Mouse (Mus musculus) lung, postnatal 0 days (tissue): ENCODE measurements around the gene Btg2. TPM values are rescaled to one million over a fixed set of nuclear protein-coding genes. Genes with fewer than 3 reads are reported as not detected.
A peak's percentile ranks its signal among the peaks of the same experiment; 100 is the strongest.

Source experiments
- ATAC-seq: fragments of 200-750 bp; cut with Nextera tagmentation; 2 replicates; pipeline ENCODE4 v1.8.0; 2017; ENCODE audit warnings: moderate library complexity
- DNase-seq: peaks from one replicate; pipeline ENCODE4 v3.0.0-alpha.2; 2016; ENCODE audit warnings: low spot score
- H3K27ac ChIP-seq: fragments of 300-500 bp; sonication (generic); 2 replicates; pipeline ENCODE4 v1.5.1; 2014; ENCODE audit warnings: antibody characterized with exemption, mild to moderate bottlenecking, low read length, mixed read lengths
- H3K27me3 ChIP-seq: fragments of 300-500 bp; sonication (generic); replicated peaks from 2 replicates; pipeline ENCODE4 v1.6.1; 2014; ENCODE audit warnings: low read length, mixed read lengths; ENCODE audit not compliant: insufficient read depth
- H3K36me3 ChIP-seq: fragments of 300-500 bp; sonication (generic); 2 replicates; pipeline ENCODE4 v1.6.1; 2014; ENCODE audit warnings: low read length, mixed read lengths; ENCODE audit not compliant: insufficient read depth
- H3K4me1 ChIP-seq: fragments of 300-500 bp; sonication (generic); 2 replicates; pipeline ENCODE4 v1.6.1; 2014; ENCODE audit warnings: antibody characterized with exemption, low read depth, low read length, mixed read lengths; ENCODE audit not compliant: insufficient read depth
- H3K4me2 ChIP-seq: fragments of 300-500 bp; sonication (generic); replicated peaks from 2 replicates; pipeline ENCODE4 v1.6.1; 2014; ENCODE audit warnings: low read depth, mild to moderate bottlenecking, low read length, moderate library complexity, mixed read lengths
- H3K4me3 ChIP-seq: fragments of 300-500 bp; sonication (generic); 2 replicates; pipeline ENCODE4 v1.5.1; 2014; ENCODE audit warnings: low read depth, low read length
- H3K9ac ChIP-seq: fragments of 300-500 bp; sonication (generic); replicated peaks from 2 replicates; pipeline ENCODE4 v1.6.1; 2014; ENCODE audit warnings: low read depth, mild to moderate bottlenecking
- H3K9me3 ChIP-seq: fragments of 300-500 bp; sonication (generic); 2 replicates; pipeline ENCODE4 v1.6.1; 2016; ENCODE audit warnings: low read length, mixed read lengths
- CTCF ChIP-seq: IDR thresholded peaks from 2 replicates; pipeline ENCODE4 v1.5.1; 2016; ENCODE audit warnings: antibody characterized with exemption, mild to moderate bottlenecking
- EP300 ChIP-seq: IDR thresholded peaks from 2 replicates; pipeline ENCODE4 v1.6.1; 2016; ENCODE audit warnings: antibody characterized with exemption, mild to moderate bottlenecking, control low read depth
- WGBS: fragments of 180-500 bp; shearing (Covaris S2); extraction: QIAGEN DNeasy Blood & Tissue Kit; methylation state at CpG from one replicate; pipeline ENCODE4 v1.1.7; 2014; 5-methylcytosine and 5-hydroxymethylcytosine counted together
- polyA plus RNA-seq: library from polyadenylated mRNA; unstranded; fragments of >200 nt; fragmentation: Nextera tagmentation; extraction: Ambion mirVana; gene quantifications from 2 replicates; pipeline ENCODE4 v1.2.1, GENCODE M21; 2015

Btg2 gene
- polyA plus RNA-seq, 1 experiment from 2014 or later = 184 TPM

GRCm38 (mm10) chr1:134058870-134059269 lies 20.1 kb downstream of the Btg2 start:
- 46% methylated on average over 6 of the region's 6 CpGs for WGBS
- Histone ChIP-seq H3K36me3 (no peaks in the 10 kb centered on the region), H3K27ac (no peak overlapping the region), H3K9ac (no peak overlapping the region), H3K9me3 (no peaks in the 10 kb centered on the region), H3K4me1 (peaks cover 52% of the 10 kb centered on the region), H3K4me2 (no peak overlapping the region), H3K4me3 (no peak overlapping the region), H3K27me3 (no peaks in the 10 kb centered on the region)
- TF ChIP-seq CTCF (no peak), EP300 (peak; percentile 41; the same call in 1 of the 2 replicates)
- ATAC-seq = no peak
- no peak for DNase-seq

- TF ChIP-seq EP300 (no peak), CTCF (no peak)
- Histone ChIP-seq H3K36me3 (no peaks in the 10 kb centered on the region), H3K4me1 (peaks cover 41% of the 10 kb centered on the region), H3K27me3 (no peaks in the 10 kb centered on the region), H3K4me3 (no peak overlapping the region), H3K9me3 (no peaks in the 10 kb centered on the region), H3K4me2 (no peak overlapping the region), H3K27ac (no peak overlapping the region), H3K9ac (no peak overlapping the region)
- 62% methylated on average over 8 of the region's 8 CpGs for WGBS
- ATAC-seq = no peak
- no peak for DNase-seq
These were observed 21.2 kb downstream of the Btg2 start for GRCm38 (mm10) chr1:134057736-134058135.

GRCm38 (mm10) chr1:134056285-134056684 lies 22.6 kb downstream of the Btg2 start:
- Histone ChIP-seq H3K27me3 (no peaks in the 10 kb centered on the region), H3K9me3 (no peaks in the 10 kb centered on the region), H3K27ac (no peak overlapping the region), H3K4me1 (peaks cover 26% of the 10 kb centered on the region; the same call in 1 of the 2 replicates), H3K4me2 (no peak overlapping the region), H3K4me3 (no peak overlapping the region), H3K9ac (no peak overlapping the region), H3K36me3 (no peaks in the 10 kb centered on the region)
- 47% methylated on average over 4 of the region's 4 CpGs for WGBS
- ATAC-seq (no peak), DNase-seq (no peak)
- TF ChIP-seq EP300 (peak; percentile 96), CTCF (no peak)

GRCm38 (mm10) chr1:134055666-134056245 lies 23.2 kb downstream of the Btg2 start:
- 78% methylated on average over 9 of the region's 9 CpGs for WGBS
- Histone ChIP-seq H3K4me3 (no peak overlapping the region), H3K4me2 (no peak overlapping the region), H3K27me3 (no peaks in the 10 kb centered on the region), H3K27ac (peak overlapping the region; percentile 57), H3K9ac (no peak overlapping the region), H3K4me1 (peaks cover 23% of the 10 kb centered on the region; the same call in 1 of the 2 replicates), H3K9me3 (no peaks in the 10 kb centered on the region), H3K36me3 (no peaks in the 10 kb centered on the region)
- TF ChIP-seq CTCF = no peak
- no peak for TF ChIP-seq EP300
- ATAC-seq (no peak), DNase-seq (no peak)

GRCm38 (mm10) chr1:134055058-134055457 lies 23.9 kb downstream of the Btg2 start:
- H3K27ac ChIP-seq = peak overlapping the region; percentile 57
- H3K36me3 ChIP-seq = no peaks in the 10 kb centered on the region
- H3K4me2 ChIP-seq = no peak overlapping the region
- H3K27me3 ChIP-seq = no peaks in the 10 kb centered on the region
- peaks cover 17% of the 10 kb centered on the region; the same call in 1 of the 2 replicates for H3K4me1 ChIP-seq
- DNase-seq = peak; percentile 51
- no peak overlapping the region for H3K4me3 ChIP-seq
- no peaks in the 10 kb centered on the region for H3K9me3 ChIP-seq
- peak; percentile 49; the same call in 1 of the 2 replicates for ATAC-seq
- H3K9ac ChIP-seq = no peak overlapping the region
- whole genome bisulfite sequencing = 52% methylated on average over 9 of the region's 9 CpGs
- TF ChIP-seq CTCF (no peak), EP300 (peak; percentile 53; the same call in 1 of the 2 replicates)

GRCm38 (mm10) chr1:134053207-134053606 lies 25.7 kb downstream of the Btg2 start:
- H3K4me1 ChIP-seq = peaks cover 14% of the 10 kb centered on the region; the same call in 1 of the 2 replicates
- H3K36me3 ChIP-seq = no peaks in the 10 kb centered on the region
- TF ChIP-seq CTCF = peak; percentile 98
- no peak for TF ChIP-seq EP300
- WGBS = 6% methylated on average over 6 of the region's 6 CpGs
- H3K27ac ChIP-seq = no peak overlapping the region
- no peaks in the 10 kb centered on the region for H3K9me3 ChIP-seq
- no peak overlapping the region for H3K9ac ChIP-seq
- no peak overlapping the region for H3K4me2 ChIP-seq
- no peak overlapping the region for H3K4me3 ChIP-seq
- DNase-seq (peak; percentile 89), ATAC-seq (peak; percentile 66)
- H3K27me3 ChIP-seq = no peaks in the 10 kb centered on the region
